Mouse (Mus musculus) heart, embryonic 15.5 days (tissue): ENCODE data around the gene Gmds. TPM values are rescaled to one million over a fixed set of nuclear protein-coding genes. Genes with fewer than 3 reads are reported as not detected.

Source experiments
- ATAC-seq: fragments of 200-750 bp; cut with Nextera tagmentation; replicated peaks from 2 replicates; pipeline ENCODE4 v1.8.0; 2017; ENCODE audit warnings: low read depth, moderate TSS enrichment; ENCODE audit not compliant: insufficient number of reproducible peaks, insufficient read depth, low FRiP score
- H3K27ac ChIP-seq: fragments of 300-500 bp; sonication (generic); 2 replicates; pipeline ENCODE4 v1.5.1; 2015; ENCODE audit warnings: mild to moderate bottlenecking, inconsistent platforms
- H3K27me3 ChIP-seq: fragments of 300-500 bp; sonication (generic); 2 replicates; pipeline ENCODE4 v1.6.1; 2015; ENCODE audit warnings: inconsistent platforms
- H3K36me3 ChIP-seq: fragments of 300-500 bp; sonication (generic); 2 replicates; pipeline ENCODE4 v1.6.1; 2015; ENCODE audit warnings: mild to moderate bottlenecking, inconsistent platforms
- H3K4me1 ChIP-seq: fragments of 300-500 bp; sonication (generic); replicated peaks from 2 replicates; pipeline ENCODE4 v1.6.1; 2015; ENCODE audit warnings: inconsistent platforms
- H3K4me2 ChIP-seq: fragments of 300-500 bp; sonication (generic); 2 replicates; pipeline ENCODE4 v1.6.1; 2015; ENCODE audit warnings: inconsistent platforms, mild to moderate bottlenecking, moderate library complexity
- H3K4me3 ChIP-seq: fragments of 300-500 bp; sonication (generic); 2 replicates; pipeline ENCODE4 v1.5.1; 2015; ENCODE audit warnings: mild to moderate bottlenecking, inconsistent platforms
- H3K9ac ChIP-seq: fragments of 300-500 bp; sonication (generic); 2 replicates; pipeline ENCODE4 v1.6.1; 2015; ENCODE audit warnings: mild to moderate bottlenecking, inconsistent platforms
- H3K9me3 ChIP-seq: fragments of 300-500 bp; sonication (generic); replicated peaks from 2 replicates; pipeline ENCODE4 v1.6.1; 2016; ENCODE audit warnings: inconsistent platforms
- WGBS: fragments of 180-500 bp; shearing (Covaris S2); methylation state at CpG from one replicate; pipeline ENCODE4 v1.1.7; 2015; ENCODE audit warnings: mixed read lengths; 5-methylcytosine and 5-hydroxymethylcytosine counted together
- polyA plus RNA-seq: library from polyadenylated mRNA; unstranded; fragments of >200 nt; fragmentation: Nextera tagmentation; extraction: Ambion mirVana; gene quantifications from 2 replicates; pipeline ENCODE4 v1.2.1, GENCODE M21; 2015

Gene Gmds
- polyA plus RNA-seq, 1 experiment from 2014 or later: 19.4 TPM

DNA sequence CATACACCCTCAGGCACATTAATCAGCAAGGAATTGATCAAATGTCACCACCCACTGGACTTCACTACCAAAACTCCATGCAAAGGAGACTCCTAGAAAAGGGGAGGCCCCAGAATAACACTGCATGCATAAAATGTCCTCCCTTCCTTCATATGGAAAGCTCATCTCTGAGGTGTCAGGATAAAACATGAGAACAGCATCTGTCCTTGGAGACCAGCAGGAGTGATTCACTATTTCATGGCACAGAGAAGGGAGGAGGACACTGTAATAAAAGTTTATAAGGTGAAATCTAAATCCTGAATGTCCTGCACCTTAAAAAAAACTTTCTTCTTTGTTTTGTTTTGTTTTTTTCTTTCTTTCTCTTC lies 319.3 kb downstream of the Gmds start:
- Histone ChIP-seq H3K4me3 (no peak overlapping the region), H3K36me3 (no peaks in the 10 kb centered on the region), H3K27ac (peak overlapping the region; percentile 71), H3K27me3 (no peaks in the 10 kb centered on the region), H3K9ac (no peak overlapping the region), H3K4me2 (no peak overlapping the region), H3K9me3 (no peaks in the 10 kb centered on the region), H3K4me1 (peaks cover 17% of the 10 kb centered on the region)
- ATAC-seq: 0 out of 2 replicates have a peak, but pooled peaks have one; percentile 35

DNA sequence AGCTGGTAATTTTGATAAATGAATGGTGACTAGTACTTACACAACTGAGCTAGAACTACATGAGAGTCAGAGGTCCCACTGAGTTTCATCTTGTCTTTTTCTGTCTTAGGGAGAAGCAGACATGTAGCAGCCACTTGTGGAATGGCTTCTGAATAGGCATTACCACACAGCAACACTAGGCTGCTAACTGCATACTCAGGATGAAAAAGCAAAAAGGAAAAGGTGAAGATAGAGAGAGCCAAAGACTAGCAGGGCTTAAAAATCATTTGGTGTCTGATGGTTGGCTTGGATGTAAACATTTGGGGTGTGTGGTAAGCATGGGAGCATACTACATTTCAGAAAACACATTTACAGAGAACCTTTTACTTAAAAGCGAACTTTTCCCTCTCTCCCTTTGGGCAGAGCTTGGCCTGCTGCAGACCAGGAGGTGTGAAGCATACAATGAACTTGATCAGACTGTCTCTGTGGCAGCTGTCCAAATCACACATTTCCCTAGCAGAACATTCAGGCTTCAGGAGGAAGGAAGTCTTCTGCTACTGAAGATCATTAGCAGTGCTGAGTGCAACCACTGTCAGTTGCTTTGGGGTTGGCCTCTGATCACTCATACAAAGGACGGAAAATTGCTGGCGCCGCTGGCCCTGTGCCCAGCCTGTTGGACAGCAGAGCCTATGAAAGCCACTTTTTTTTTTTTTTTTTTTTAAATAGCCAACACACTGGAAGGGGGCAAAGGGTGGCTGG lies 319.9 kb downstream of the Gmds start:
- Histone ChIP-seq H3K4me3 (no peak overlapping the region), H3K27me3 (no peaks in the 10 kb centered on the region), H3K9me3 (no peaks in the 10 kb centered on the region), H3K27ac (peak overlapping the region; percentile 71), H3K4me2 (no peak overlapping the region), H3K4me1 (peaks cover 17% of the 10 kb centered on the region), H3K36me3 (no peaks in the 10 kb centered on the region), H3K9ac (no peak overlapping the region)
- peak; percentile 89 for ATAC-seq
- WGBS: 20% methylated on average over 4 of the region's 4 CpGs

DNA sequence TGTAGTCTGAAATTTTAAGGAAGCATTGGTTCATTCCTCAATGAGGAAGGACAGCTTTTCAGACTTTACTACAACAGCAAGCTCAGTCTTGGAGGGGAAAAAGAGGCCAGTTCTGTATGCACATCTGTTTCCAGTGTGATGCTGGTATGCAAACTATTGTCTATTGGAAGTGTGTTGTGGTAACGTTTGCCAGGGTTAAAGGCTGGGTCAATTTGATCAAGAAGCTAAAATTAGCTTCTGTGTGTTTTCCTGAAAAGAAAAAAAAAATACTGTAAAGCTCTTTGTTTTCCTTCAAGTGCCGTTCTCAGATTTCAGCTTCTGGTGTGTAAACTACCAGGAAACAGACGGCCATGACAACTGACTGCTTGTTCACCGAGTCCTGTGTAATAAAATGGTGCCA lies 329.7 kb downstream of the Gmds start:
- H3K27me3 ChIP-seq: no peaks in the 10 kb centered on the region
- H3K4me3 ChIP-seq: no peak overlapping the region
- H3K9me3 ChIP-seq: no peaks in the 10 kb centered on the region
- ATAC-seq: no peak
- 29% methylated on average over 4 of the region's 4 CpGs for WGBS
- no peak overlapping the region for H3K9ac ChIP-seq
- H3K4me1 ChIP-seq: 0 out of 2 replicates have a peak, but pooled peaks cover 9% of the 10 kb centered on the region
- no peaks in the 10 kb centered on the region for H3K36me3 ChIP-seq
- peak overlapping the region; percentile 31; the same call in 1 of the 2 replicates for H3K27ac ChIP-seq
- no peak overlapping the region for H3K4me2 ChIP-seq

GRCm38 (mm10) chr13:32008116-32008641 lies 330.4 kb downstream of the Gmds start:
- Histone ChIP-seq H3K4me2 (peak overlapping the region; percentile 12; the same call in 1 of the 2 replicates), H3K4me3 (0 out of 2 replicates have a peak overlapping the region, but pooled peaks have one; percentile 3), H3K9me3 (no peaks in the 10 kb centered on the region), H3K27ac (peak overlapping the region; percentile 49), H3K4me1 (0 out of 2 replicates have a peak, but pooled peaks cover 9% of the 10 kb centered on the region), H3K27me3 (no peaks in the 10 kb centered on the region), H3K36me3 (no peaks in the 10 kb centered on the region), H3K9ac (no peak overlapping the region)
- no peak for ATAC-seq
- WGBS: 38% methylated on average over 7 of the region's 7 CpGs

GRCm38 (mm10) chr13:31993391-31993790 lies 345.1 kb downstream of the Gmds start:
- peaks cover 9% of the 10 kb centered on the region; the same call in 1 of the 2 replicates for H3K4me1 ChIP-seq
- WGBS: 90% methylated on average over 4 of the region's 4 CpGs
- H3K9me3 ChIP-seq: no peaks in the 10 kb centered on the region
- no peak overlapping the region for H3K9ac ChIP-seq
- ATAC-seq: no peak
- H3K27me3 ChIP-seq: no peaks in the 10 kb centered on the region
- H3K36me3 ChIP-seq: no peaks in the 10 kb centered on the region
- H3K4me3 ChIP-seq: no peak overlapping the region
- H3K27ac ChIP-seq: no peak overlapping the region
- H3K4me2 ChIP-seq: no peak overlapping the region

DNA sequence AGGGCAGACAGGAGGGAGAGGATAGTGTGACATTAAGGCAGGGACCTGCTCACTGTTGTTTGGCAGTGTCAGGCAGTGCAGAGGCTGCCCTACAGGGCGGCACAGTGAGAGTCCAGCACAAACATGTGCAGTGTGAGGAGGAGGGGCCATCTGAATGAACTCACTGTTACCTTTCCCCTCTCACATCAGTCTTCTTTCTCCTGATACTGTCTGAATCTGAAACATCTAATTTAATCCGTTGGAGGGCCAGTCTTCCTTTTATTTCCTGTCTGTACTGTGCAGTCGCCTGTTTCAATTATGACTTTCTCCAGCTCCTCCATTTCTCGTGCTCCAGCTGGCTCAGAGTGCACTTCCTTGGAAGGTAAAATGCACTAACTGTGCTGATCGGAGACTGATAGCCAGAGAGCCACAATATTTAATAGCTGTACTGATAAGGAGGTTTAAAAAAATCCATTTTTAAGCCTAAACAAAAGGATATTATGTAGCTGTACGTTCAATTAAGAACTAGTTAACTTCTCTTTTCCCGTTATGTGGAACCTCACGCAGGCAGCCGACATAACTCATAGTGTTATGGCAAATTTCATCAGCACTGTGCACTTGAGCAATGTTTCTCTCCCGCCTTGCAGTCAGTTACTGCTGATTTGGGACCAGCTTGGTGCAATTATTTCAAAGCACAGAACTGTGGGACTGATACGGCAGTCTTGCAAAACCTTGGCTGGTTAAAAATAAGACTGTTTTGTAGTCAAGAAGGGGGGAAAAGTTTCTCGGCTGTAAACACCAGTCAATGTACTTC lies 345.9 kb downstream of the Gmds start:
- ATAC-seq: no peak
- H3K9me3 ChIP-seq: no peaks in the 10 kb centered on the region
- H3K9ac ChIP-seq: no peak overlapping the region
- peak overlapping the region; percentile 24; the same call in 1 of the 2 replicates for H3K27ac ChIP-seq
- H3K4me3 ChIP-seq: no peak overlapping the region
- no peaks in the 10 kb centered on the region for H3K36me3 ChIP-seq
- peaks cover 9% of the 10 kb centered on the region; the same call in 1 of the 2 replicates for H3K4me1 ChIP-seq
- peak overlapping the region; percentile 38; the same call in 1 of the 2 replicates for H3K4me2 ChIP-seq
- WGBS: 53% methylated on average over 12 of the region's 12 CpGs
- H3K27me3 ChIP-seq: no peaks in the 10 kb centered on the region

GRCm38 (mm10) chr13:31981198-31981597 lies 357.3 kb downstream of the Gmds start:
- no peak overlapping the region for H3K27ac ChIP-seq
- no peak for ATAC-seq
- WGBS: 91% methylated on average over 1 of the region's 1 CpGs

DNA sequence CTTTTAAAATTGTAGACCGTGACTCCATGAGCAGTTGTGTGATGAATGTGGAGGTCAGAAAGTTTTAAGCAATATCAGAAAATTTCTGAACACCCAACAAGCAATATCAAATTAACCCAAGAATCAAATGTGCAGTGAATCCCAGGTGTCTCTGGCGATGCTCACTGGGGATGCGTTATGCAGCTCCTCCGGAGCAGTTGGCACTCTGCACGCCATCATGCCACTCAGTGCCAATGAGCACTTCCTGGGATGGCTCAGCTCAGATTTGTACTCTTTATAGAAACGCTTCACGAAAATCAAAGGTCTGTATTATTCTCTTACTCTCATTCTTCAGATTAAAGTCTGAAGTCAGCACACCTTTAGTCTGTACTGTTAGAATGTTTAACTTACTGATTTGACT lies 360.4 kb downstream of the Gmds start:
- Histone ChIP-seq H3K4me2 (no peak overlapping the region), H3K9ac (no peak overlapping the region), H3K4me1 (no peaks in the 10 kb centered on the region), H3K27ac (no peak overlapping the region), H3K4me3 (no peak overlapping the region), H3K36me3 (no peaks in the 10 kb centered on the region), H3K27me3 (no peaks in the 10 kb centered on the region), H3K9me3 (no peaks in the 10 kb centered on the region)
- WGBS: 87% methylated on average over 7 of the region's 7 CpGs
- no peak for ATAC-seq

More at GRCm38 (mm10) chr13:31981198-31981597, 357.3 kb downstream of the Gmds start:
- H3K4me3 ChIP-seq: no peak overlapping the region
- H3K4me1 ChIP-seq: no peaks in the 10 kb centered on the region
- H3K27me3 ChIP-seq: no peaks in the 10 kb centered on the region
- no peaks in the 10 kb centered on the region for H3K36me3 ChIP-seq
- H3K9me3 ChIP-seq: no peaks in the 10 kb centered on the region
- H3K9ac ChIP-seq: no peak overlapping the region
- no peak overlapping the region for H3K4me2 ChIP-seq

GRCm38 (mm10) chr13:31974751-31975479 lies 363.6 kb downstream of the Gmds start:
- Histone ChIP-seq H3K4me3 (no peak overlapping the region), H3K9me3 (no peaks in the 10 kb centered on the region), H3K4me1 (peaks cover 4% of the 10 kb centered on the region; the same call in 1 of the 2 replicates), H3K27me3 (no peaks in the 10 kb centered on the region), H3K4me2 (no peak overlapping the region), H3K9ac (no peak overlapping the region), H3K27ac (peak overlapping the region; percentile 49), H3K36me3 (no peaks in the 10 kb centered on the region)
- 47% methylated on average over 3 of the region's 3 CpGs for WGBS
- ATAC-seq: no peak

- H3K9me3 ChIP-seq: no peaks in the 10 kb centered on the region
- no peak overlapping the region for H3K9ac ChIP-seq
- no peaks in the 10 kb centered on the region for H3K36me3 ChIP-seq
- H3K4me2 ChIP-seq: no peak overlapping the region
- no peak overlapping the region for H3K27ac ChIP-seq
- no peak overlapping the region for H3K4me3 ChIP-seq
- no peak for ATAC-seq
- peaks cover 4% of the 10 kb centered on the region; the same call in 1 of the 2 replicates for H3K4me1 ChIP-seq
- 43% methylated on average over 2 of the region's 2 CpGs for WGBS
- no peaks in the 10 kb centered on the region for H3K27me3 ChIP-seq
Measured at GRCm38 (mm10) chr13:31971040-31971501, 367.5 kb downstream of the Gmds start.

- no peak for ATAC-seq
Measured at GRCm38 (mm10) chr13:31968272-31968671, 370.3 kb downstream of the Gmds start.

More at GRCm38 (mm10) chr13:31968272-31968671, 370.3 kb downstream of the Gmds start:
- no peak overlapping the region for H3K4me3 ChIP-seq
- 77% methylated on average over 2 of the region's 2 CpGs for WGBS
- no peak overlapping the region for H3K4me2 ChIP-seq
- H3K9ac ChIP-seq: no peak overlapping the region
- H3K9me3 ChIP-seq: no peaks in the 10 kb centered on the region
- H3K27me3 ChIP-seq: no peaks in the 10 kb centered on the region
- H3K4me1 ChIP-seq: peaks cover 4% of the 10 kb centered on the region; the same call in 1 of the 2 replicates
- no peak overlapping the region for H3K27ac ChIP-seq
- H3K36me3 ChIP-seq: no peaks in the 10 kb centered on the region
